Mouse (Mus musculus) gastrocnemius, adult 2 months (tissue): Measurements from ENCODE around the gene Mkrn1. TPM values are rescaled to one million over a fixed set of nuclear protein-coding genes. Genes with fewer than 3 reads are reported as not detected.

ENCODE experiments used
- DNase-seq: peaks from one replicate; pipeline ENCODE4 v3.0.0; 2022
- H3K27ac ChIP-seq: fragments of 200-600 bp; 2 replicates; pipeline ENCODE4 v1.8.1; 2022; ENCODE audit warnings: mild to moderate bottlenecking
- H3K4me3 ChIP-seq: fragments of 200-600 bp; 2 replicates; pipeline ENCODE4 v1.8.1; 2022; ENCODE audit warnings: mild to moderate bottlenecking, moderate library complexity
- CTCF ChIP-seq: fragments of 200-600 bp; IDR thresholded peaks from 2 replicates; pipeline ENCODE4 v1.8.1; 2022; ENCODE audit warnings: antibody characterized with exemption, mild to moderate bottlenecking, moderate library complexity
- intact Hi-C: fragments of 180-260 bp; cut with DNase I; formaldehyde crosslinking; loops from one replicate; pipeline ENCODE4 v1.15.1; 2025
- long read RNA-seq, 2 experiments: library from polyadenylated mRNA; stranded (forward); transcript quantifications; one replicate each; pipeline ENCODE4 v2.0.0; 2021
- total RNA-seq, 2 experiments: library from RNA; stranded (reverse); gene quantifications; 2 replicates each; pipeline ENCODE4 v1.2.3; 2021

Gene Mkrn1
- 10 to 100 TPM; 16.0 to 17.8 TPM for total RNA-seq
- long read RNA-seq, experiment 1, transcript Mkrn1-202 (5 exons, 1,511 nt), result minor isoform, 5 of 34 reads
- long read RNA-seq, experiment 1, transcript Mkrn1-201 (8 exons, 3,046 nt), result major isoform, 23 of 34 reads
- long read RNA-seq, experiment 1, partial matches to known transcripts, result 0 of 34 reads
- long read RNA-seq, experiment 1, other reads (novel, unspliced or antisense), result 3 of 34 reads
- long read RNA-seq, experiment 2, transcript Mkrn1-201 (8 exons, 3,046 nt), result major isoform, 22 of 34 reads
- long read RNA-seq, experiment 2, partial matches to known transcripts, result 2 of 34 reads
- long read RNA-seq, experiment 2, other reads (novel, unspliced or antisense), result 3 of 34 reads

- intact Hi-C loops, result loop anchor here (1.0 kb wide), 1 partner anchor 14 kb away; no protein-coding TSS in a partner anchor
- TF ChIP-seq CTCF, result no peak
- peak within 1 kb of the TSS; percentile 84 for H3K27ac ChIP-seq
- DNase-seq, result peak; percentile 74
- peak within 1 kb of the TSS; percentile 84 for H3K4me3 ChIP-seq
Observed at GRCm38 (mm10) chr6:39419851-39420721, at the start of gene Mkrn1. TSS of gene Mkrn1 (minus strand) at chr6:39420462.

DNA sequence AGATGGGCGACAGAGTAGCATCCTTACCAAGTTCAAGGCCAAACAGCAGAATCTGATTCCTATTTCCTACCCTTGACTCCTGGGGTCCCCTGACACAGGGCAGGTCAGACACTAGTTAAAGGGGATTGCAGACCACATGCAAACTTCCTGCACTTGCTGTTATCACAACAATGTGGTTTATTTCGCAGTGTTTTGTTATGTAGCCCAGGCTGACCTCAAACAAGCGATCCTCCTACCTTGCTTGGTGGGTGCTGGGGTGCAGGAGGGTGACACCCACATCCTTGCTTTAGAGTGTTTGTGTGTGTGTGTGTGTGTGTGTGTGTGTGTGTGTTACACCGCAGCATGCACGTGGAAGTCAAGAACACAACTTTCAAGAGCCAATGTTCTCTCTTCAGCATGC, 49.2 kb upstream of the Mkrn1 start:
- Histone ChIP-seq H3K4me3 (no peak overlapping the region), H3K27ac (no peak overlapping the region)
- no peak for TF ChIP-seq CTCF
- no peak for DNase-seq
- intact Hi-C loops, result no loop called here

GRCm38 (mm10) chr6:39462621-39463538, 42.6 kb upstream of the Mkrn1 start:
- intact Hi-C loops, result loop anchor here (1.0 to 2.0 kb wide), 2 partner anchors 99 to 320 kb away; no protein-coding TSS in a partner anchor
- peak; percentile 82 for TF ChIP-seq CTCF
- H3K27ac ChIP-seq, result no peak overlapping the region
- H3K4me3 ChIP-seq, result peak overlapping the region; percentile 40
- DNase-seq, result peak; percentile 83

- Histone ChIP-seq H3K4me3 (no peak overlapping the region), H3K27ac (no peak overlapping the region)
- intact Hi-C loops, result no loop called here
- peak; percentile 7; the same call in 1 of the 2 replicates for TF ChIP-seq CTCF
- DNase-seq, result no peak
Observed at GRCm38 (mm10) chr6:39460040-39460439, 39.8 kb upstream of the Mkrn1 start.

DNA sequence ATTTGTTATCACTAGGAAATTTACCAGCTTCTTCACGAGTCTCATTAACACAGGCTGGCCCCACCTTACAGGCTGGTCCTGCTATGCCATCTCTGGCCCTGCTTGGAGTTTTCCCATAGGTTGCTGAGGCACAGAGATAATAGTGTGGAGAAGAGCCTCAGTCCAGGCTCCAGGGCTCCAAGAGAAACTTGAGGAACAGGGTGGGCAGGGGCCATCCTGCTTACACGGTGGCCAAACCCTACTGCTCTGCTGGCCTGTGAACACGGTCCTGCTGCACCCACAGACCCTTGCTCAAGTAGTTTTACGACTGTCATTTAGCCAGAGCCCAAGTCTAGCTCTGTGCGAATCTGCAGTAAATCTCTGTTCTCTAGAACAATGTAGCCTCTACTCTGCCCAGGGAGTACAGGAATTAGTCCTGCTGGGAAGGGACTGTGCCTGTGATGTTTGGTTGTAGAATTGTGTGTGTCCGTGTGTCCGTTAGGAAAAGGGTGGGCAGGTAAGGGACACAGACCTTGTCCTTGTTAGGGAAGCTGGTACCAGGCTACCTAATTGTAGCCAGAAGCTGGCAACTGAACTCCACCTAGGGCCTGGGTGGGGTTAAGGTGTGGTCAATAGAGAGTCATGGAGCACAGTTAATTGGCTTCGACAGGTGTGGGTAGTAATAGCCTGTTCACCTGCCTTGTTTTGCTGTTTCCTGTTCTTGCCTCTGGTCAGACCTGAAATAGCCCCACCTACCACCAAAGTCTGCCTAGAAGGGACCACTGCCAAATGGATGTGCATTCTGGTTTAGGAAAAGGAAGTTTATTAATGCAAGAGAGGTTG, 35.3 kb upstream of the Mkrn1 start:
- TF ChIP-seq CTCF, result no peak
- Histone ChIP-seq H3K27ac (no peak overlapping the region), H3K4me3 (no peak overlapping the region)
- intact Hi-C loops, result no loop called here
- DNase-seq, result no peak

- no peak for DNase-seq
- Histone ChIP-seq H3K27ac (no peak overlapping the region), H3K4me3 (no peak overlapping the region)
- intact Hi-C loops, result no loop called here
- TF ChIP-seq CTCF, result no peak
Observed at GRCm38 (mm10) chr6:39454616-39455015, 34.4 kb upstream of the Mkrn1 start.

DNA sequence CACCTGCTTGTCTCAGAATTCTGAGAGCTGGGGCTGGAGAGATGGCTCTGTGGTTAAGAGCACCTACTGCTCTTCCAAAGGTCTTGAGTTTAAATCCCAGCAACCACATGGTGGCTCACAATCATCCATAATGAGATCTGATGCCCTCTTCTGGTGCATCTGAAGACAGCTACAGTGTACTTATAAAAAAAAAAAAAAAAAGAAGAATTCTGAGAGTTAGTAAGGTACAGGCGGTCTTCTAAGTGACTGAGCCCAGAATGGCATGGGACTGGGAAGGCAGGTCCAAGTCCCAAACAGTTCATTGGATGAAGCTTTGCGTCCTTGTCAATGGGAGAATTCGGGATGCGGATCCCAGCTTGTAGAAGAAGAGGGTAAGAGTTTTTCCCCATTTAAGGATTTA, 33.3 kb upstream of the Mkrn1 start:
- intact Hi-C loops, result no loop called here
- TF ChIP-seq CTCF, result no peak
- no peak overlapping the region for H3K27ac ChIP-seq
- DNase-seq, result no peak
- H3K4me3 ChIP-seq, result no peak overlapping the region

DNA sequence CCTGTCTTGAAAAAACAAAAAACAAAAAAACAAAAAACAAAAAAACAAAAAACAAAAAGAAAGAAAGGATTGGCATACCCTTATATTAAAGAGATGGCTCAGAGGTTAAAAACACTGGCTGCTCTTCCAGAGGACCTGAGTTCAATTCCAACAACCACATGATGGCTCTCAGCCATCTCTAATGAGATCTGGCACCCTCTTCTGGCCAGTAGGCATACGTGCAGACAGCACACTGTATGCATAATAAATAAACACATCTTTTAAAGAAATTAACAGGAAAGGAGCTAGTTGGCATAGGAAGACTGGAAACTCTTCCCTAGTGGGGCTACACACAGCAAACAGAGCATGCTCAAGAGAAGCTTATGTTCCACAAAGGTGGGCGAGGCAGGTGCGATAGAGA, 30.8 kb upstream of the Mkrn1 start:
- intact Hi-C loops, result no loop called here
- no peak overlapping the region for H3K4me3 ChIP-seq
- DNase-seq, result no peak
- no peak overlapping the region for H3K27ac ChIP-seq
- TF ChIP-seq CTCF, result peak; percentile 37

DNA sequence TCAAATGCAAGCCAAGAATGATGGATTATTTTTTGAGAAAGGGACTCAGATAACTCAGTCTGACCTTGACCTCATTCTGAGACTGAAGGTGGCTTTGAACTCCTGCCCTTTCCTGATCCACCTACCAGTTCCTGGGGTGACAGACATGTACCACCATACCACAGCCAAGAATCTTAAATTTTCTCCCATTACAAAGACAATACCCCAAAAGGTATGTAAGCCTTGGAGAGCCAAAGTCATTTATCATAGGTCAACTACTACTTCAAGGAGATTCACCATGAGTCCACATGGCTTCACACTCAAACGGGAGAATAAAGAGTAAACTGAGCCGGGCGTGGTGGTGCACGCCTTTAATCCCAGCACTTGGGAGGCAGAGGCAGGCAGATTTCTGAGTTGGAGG, 30.3 kb upstream of the Mkrn1 start:
- no peak overlapping the region for H3K27ac ChIP-seq
- no peak for TF ChIP-seq CTCF
- intact Hi-C loops, result no loop called here
- no peak for DNase-seq
- H3K4me3 ChIP-seq, result no peak overlapping the region

- Histone ChIP-seq H3K27ac (no peak overlapping the region), H3K4me3 (no peak overlapping the region)
- no peak for TF ChIP-seq CTCF
- intact Hi-C loops, result no loop called here
- peak; percentile 25 for DNase-seq
Observed at GRCm38 (mm10) chr6:39447429-39448185, 27.3 kb upstream of the Mkrn1 start.
